Mouse (Mus musculus): ENCODE measurements around the gene Wdr13. TPM values are rescaled to one million over a fixed set of nuclear protein-coding genes. Genes with fewer than 3 reads are reported as not detected.
A peak's percentile ranks its signal among the peaks of the same experiment; 100 is the strongest.

Wdr13 gene
- polyA plus RNA-seq, 2 experiments, result 18.7 to 90.6 TPM

- DNase-seq (ENCODE audit: low spot score) (no peak), ATAC-seq (ENCODE audit: low FRiP score, low read depth) (no peak)
- TF ChIP-seq POLR2A (IDR thresholded peaks at IDR 0.05; ENCODE audit: borderline replicate concordance, extremely low read depth, insufficient read depth, insufficient read length), result no peak
- WGBS, result 87% methylated on average over 10 of the region's 10 CpGs
- H3K4me2 ChIP-seq (replicated peaks; ENCODE audit: low read depth, low read length, severe bottlenecking), result no peak overlapping the region
- H3K9ac ChIP-seq (ENCODE audit: low read depth, low read length, severe bottlenecking), result no peak overlapping the region
- H3K36me3 ChIP-seq (ENCODE audit: control insufficient read depth, insufficient read depth, low read length), result peaks cover 10% of the 10 kb centered on the region
- no peak overlapping the region for H3K27ac ChIP-seq (replicated peaks; ENCODE audit: low read depth, low read length)
- no peaks in the 10 kb centered on the region for H3K4me1 ChIP-seq (ENCODE audit: control insufficient read depth, insufficient read depth, low read length)
- no peaks in the 10 kb centered on the region for H3K9me3 ChIP-seq (ENCODE audit: control insufficient read depth, low read length)
- H3K27me3 ChIP-seq (ENCODE audit: control insufficient read depth, insufficient read depth, low read length), result no peaks in the 10 kb centered on the region
- no peak overlapping the region for H3K4me3 ChIP-seq (replicated peaks; ENCODE audit: low read length)
Observed at GRCm38 (mm10) chrX:8167716-8168647, 35.3 kb upstream of the Wdr13 start.

- no peak overlapping the region for H3K27ac ChIP-seq (replicated peaks; ENCODE audit: low read depth, low read length)
- ATAC-seq (ENCODE audit: low FRiP score, low read depth) (no peak), DNase-seq (ENCODE audit: low spot score) (no peak)
- H3K9ac ChIP-seq (ENCODE audit: low read depth, low read length, severe bottlenecking), result no peak overlapping the region
- H3K36me3 ChIP-seq (ENCODE audit: control insufficient read depth, insufficient read depth, low read length), result peaks cover 6% of the 10 kb centered on the region; the same call in 1 of the 2 replicates
- H3K4me2 ChIP-seq (replicated peaks; ENCODE audit: low read depth, low read length, severe bottlenecking), result no peak overlapping the region
- no peaks in the 10 kb centered on the region for H3K9me3 ChIP-seq (ENCODE audit: control insufficient read depth, low read length)
- no peak overlapping the region for H3K4me3 ChIP-seq (replicated peaks; ENCODE audit: low read length)
- TF ChIP-seq POLR2A (IDR thresholded peaks at IDR 0.05; ENCODE audit: borderline replicate concordance, extremely low read depth, insufficient read depth, insufficient read length), result no peak
- WGBS, result 91% methylated on average over 4 of the region's 4 CpGs
- no peaks in the 10 kb centered on the region for H3K27me3 ChIP-seq (ENCODE audit: control insufficient read depth, insufficient read depth, low read length)
- no peaks in the 10 kb centered on the region for H3K4me1 ChIP-seq (ENCODE audit: control insufficient read depth, insufficient read depth, low read length)
Observed at GRCm38 (mm10) chrX:8164471-8164870, 31.8 kb upstream of the Wdr13 start.

GRCm38 (mm10) chrX:8163076-8163475, 30.4 kb upstream of the Wdr13 start:
- WGBS, result 84% methylated on average over 5 of the region's 5 CpGs
- Histone ChIP-seq H3K4me1 (ENCODE audit: control insufficient read depth, insufficient read depth, low read length) (no peaks in the 10 kb centered on the region), H3K4me2 (replicated peaks; ENCODE audit: low read depth, low read length, severe bottlenecking) (no peak overlapping the region), H3K27ac (replicated peaks; ENCODE audit: low read depth, low read length) (no peak overlapping the region), H3K4me3 (replicated peaks; ENCODE audit: low read length) (no peak overlapping the region), H3K36me3 (ENCODE audit: control insufficient read depth, insufficient read depth, low read length) (0 out of 2 replicates have a peak, but pooled peaks cover 3% of the 10 kb centered on the region), H3K9me3 (ENCODE audit: control insufficient read depth, low read length) (no peaks in the 10 kb centered on the region), H3K9ac (ENCODE audit: low read depth, low read length, severe bottlenecking) (no peak overlapping the region), H3K27me3 (ENCODE audit: control insufficient read depth, insufficient read depth, low read length) (no peaks in the 10 kb centered on the region)
- no peak for ATAC-seq (ENCODE audit: low FRiP score, low read depth)
- DNase-seq (ENCODE audit: low spot score), result no peak
- no peak for TF ChIP-seq POLR2A (IDR thresholded peaks at IDR 0.05; ENCODE audit: borderline replicate concordance, extremely low read depth, insufficient read depth, insufficient read length)

GRCm38 (mm10) chrX:8145153-8145991, 12.7 kb upstream of the Wdr13 start, which contains the start of gene Rbm3:
Gene Rbm3, minus strand, starts transcription at chrX:8145880.
- 25% methylated on average over 59 of the region's 65 CpGs for WGBS
- Histone ChIP-seq H3K4me1 (ENCODE audit: control insufficient read depth, insufficient read depth, low read length) (0 out of 2 replicates have a peak, but pooled peaks cover 7% of the 10 kb centered on the region), H3K9ac (ENCODE audit: low read depth, low read length, severe bottlenecking) (peak within 1 kb of the TSS; percentile 78), H3K4me3 (replicated peaks; ENCODE audit: low read length) (peak within 1 kb of the TSS; percentile 60), H3K4me2 (replicated peaks; ENCODE audit: low read depth, low read length, severe bottlenecking) (peak within 1 kb of the TSS; percentile 63), H3K36me3 (ENCODE audit: control insufficient read depth, insufficient read depth, low read length) (peaks cover 27% of the 10 kb centered on the region), H3K27me3 (ENCODE audit: control insufficient read depth, insufficient read depth, low read length) (no peaks in the 10 kb centered on the region), H3K27ac (replicated peaks; ENCODE audit: low read depth, low read length) (peak within 1 kb of the TSS; percentile 97), H3K9me3 (ENCODE audit: control insufficient read depth, low read length) (no peaks in the 10 kb centered on the region)
- peak; percentile 96 for ATAC-seq (ENCODE audit: low FRiP score, low read depth)
- DNase-seq (ENCODE audit: low spot score), result peak; percentile 89
- TF ChIP-seq POLR2A (IDR thresholded peaks at IDR 0.05; ENCODE audit: borderline replicate concordance, extremely low read depth, insufficient read depth, insufficient read length), result peak; percentile 45; the same call in 1 of the 2 replicates

GRCm38 (mm10) chrX:8143750-8144149, 11.1 kb upstream of the Wdr13 start:
- Histone ChIP-seq H3K9me3 (ENCODE audit: control insufficient read depth, low read length) (no peaks in the 10 kb centered on the region), H3K27me3 (ENCODE audit: control insufficient read depth, insufficient read depth, low read length) (no peaks in the 10 kb centered on the region), H3K9ac (ENCODE audit: low read depth, low read length, severe bottlenecking) (peak overlapping the region; percentile 78), H3K27ac (replicated peaks; ENCODE audit: low read depth, low read length) (no peak overlapping the region), H3K4me2 (replicated peaks; ENCODE audit: low read depth, low read length, severe bottlenecking) (peak overlapping the region; percentile 63), H3K36me3 (ENCODE audit: control insufficient read depth, insufficient read depth, low read length) (peaks cover 27% of the 10 kb centered on the region), H3K4me1 (ENCODE audit: control insufficient read depth, insufficient read depth, low read length) (0 out of 2 replicates have a peak, but pooled peaks cover 7% of the 10 kb centered on the region), H3K4me3 (replicated peaks; ENCODE audit: low read length) (peak overlapping the region; percentile 60)
- ATAC-seq (ENCODE audit: low FRiP score, low read depth), result no peak
- WGBS, result 80% methylated on average over 7 of the region's 7 CpGs
- TF ChIP-seq POLR2A (IDR thresholded peaks at IDR 0.05; ENCODE audit: borderline replicate concordance, extremely low read depth, insufficient read depth, insufficient read length), result no peak
- DNase-seq (ENCODE audit: low spot score), result no peak
